Mouse (Mus musculus) ES-E14 (cell line): ENCODE measurements at regions not wholly inside any gene's neighbourhood (a gene's known extent, or its start where the extent isn't known, plus 50 kb on each side); places are given as distances from the start of the nearest gene placed in this dataset.

Experiments
- MAFK ChIP-seq: IDR thresholded peaks from 2 replicates; pipeline ENCODE4 v1.6.1; 2014; ENCODE audit warnings: mild to moderate bottlenecking, low read depth, low read length, inconsistent platforms; ENCODE audit not compliant: insufficient read depth
- ZC3H11A ChIP-seq: IDR thresholded peaks from 2 replicates; pipeline ENCODE4 v1.6.1; 2012; ENCODE audit warnings: low read depth, mild to moderate bottlenecking, inconsistent platforms, low read length, borderline replicate concordance

DNA sequence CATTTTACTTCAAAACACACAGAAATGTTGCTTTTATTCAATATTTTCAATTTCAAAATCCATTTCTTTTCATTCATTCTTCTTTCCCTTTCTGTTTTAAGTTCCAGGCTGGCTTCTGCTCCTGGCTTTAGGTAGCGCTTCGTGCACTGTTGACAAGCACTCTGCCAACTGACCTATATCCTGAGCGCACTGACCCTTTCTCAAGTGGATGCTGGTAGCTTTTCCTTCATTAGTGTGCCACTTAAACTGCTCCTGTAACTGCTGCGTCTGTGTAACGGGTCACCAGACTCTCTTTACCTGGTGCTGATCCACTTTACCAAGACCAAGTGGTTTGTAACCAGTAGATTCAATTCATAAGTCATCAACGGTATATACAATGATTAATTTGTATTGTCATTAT, 67.7 kb upstream of the Osbpl8 start:
- TF ChIP-seq MAFK (no peak), ZC3H11A (no peak)
